Mouse (Mus musculus) bone marrow macrophage, adult 2 months (primary cell): Measurements from ENCODE around the gene Hspa8. TPM values are rescaled to one million over a fixed set of nuclear protein-coding genes. Genes with fewer than 3 reads are reported as not detected.
"Not testable (repeated sequence)": the region's sequence is repeated elsewhere in the genome, so short reads cannot be mapped to it uniquely, and the experiment has no call there.

Experiments used
- H3K27ac ChIP-seq: 2 replicates; pipeline ENCODE4 v1.5.1; 2012; ENCODE audit warnings: low read depth, low read length; ENCODE audit not compliant: insufficient read depth
- H3K4me1 ChIP-seq: 2 replicates; pipeline ENCODE4 v1.6.1; 2012; ENCODE audit warnings: low read length; ENCODE audit not compliant: control insufficient read depth, insufficient read depth
- H3K4me3 ChIP-seq: 2 replicates; pipeline ENCODE4 v1.5.1; 2012; ENCODE audit warnings: mild to moderate bottlenecking, low read length, moderate library complexity; ENCODE audit not compliant: insufficient read depth
- CTCF ChIP-seq: IDR thresholded peaks from 2 replicates; pipeline ENCODE4 v1.5.1; 2012; ENCODE audit warnings: low read depth, mild to moderate bottlenecking, low read length, moderate library complexity
- POLR2A ChIP-seq: IDR thresholded peaks from 2 replicates; pipeline ENCODE4 v1.6.1; 2012; ENCODE audit warnings: mild to moderate bottlenecking, low read depth, low read length, borderline replicate concordance
- polyA plus RNA-seq: library from polyadenylated mRNA; stranded (reverse); fragments of >200 nt; gene quantifications from 2 replicates; pipeline ENCODE4 v1.2.4, GENCODE M21; 2012; ENCODE audit not compliant: missing spikeins, insufficient read depth, insufficient read length

The Hspa8 gene
- polyA plus RNA-seq, 1 experiment: 1,604 TPM

- H3K27ac ChIP-seq: peak overlapping the region; percentile 99
- H3K4me1 ChIP-seq: peaks cover 22% of the 10 kb centered on the region
- no peak for TF ChIP-seq POLR2A
- no peak for TF ChIP-seq CTCF
- no peak overlapping the region for H3K4me3 ChIP-seq
Measured at GRCm38 (mm10) chr9:40798247-40798960, 2.4 kb upstream of the Hspa8 start.

- TF ChIP-seq POLR2A (no peak), CTCF (no peak)
- peaks cover 22% of the 10 kb centered on the region for H3K4me1 ChIP-seq
- H3K4me3 ChIP-seq: no peak overlapping the region
- H3K27ac ChIP-seq: peak overlapping the region; percentile 99
Measured at GRCm38 (mm10) chr9:40799112-40799511, 1.7 kb upstream of the Hspa8 start.

GRCm38 (mm10) chr9:40799837-40800501, 815 bp upstream of the Hspa8 start:
- peaks cover 22% of the 10 kb centered on the region for H3K4me1 ChIP-seq
- no peak for TF ChIP-seq CTCF
- no peak for TF ChIP-seq POLR2A
- peak overlapping the region; percentile 99 for H3K27ac ChIP-seq
- H3K4me3 ChIP-seq: peak overlapping the region; percentile 77

GRCm38 (mm10) chr9:40801614-40802532, 1.1 kb downstream of the Hspa8 start:
- Histone ChIP-seq H3K4me3 (peak overlapping the region; percentile 70), H3K4me1 (peaks cover 21% of the 10 kb centered on the region), H3K27ac (peak overlapping the region; percentile 85)

- H3K4me3 ChIP-seq: peak overlapping the region; percentile 70
- peaks cover 19% of the 10 kb centered on the region for H3K4me1 ChIP-seq
- H3K27ac ChIP-seq: not testable (repeated sequence)
Measured at GRCm38 (mm10) chr9:40802533-40802875, 1.7 kb downstream of the Hspa8 start.

- H3K4me1 ChIP-seq, H3K27ac ChIP-seq: not testable (repeated sequence)
- H3K4me3 ChIP-seq: peak overlapping the region; percentile 45
Measured at GRCm38 (mm10) chr9:40804576-40804975, 3.8 kb downstream of the Hspa8 start.

GRCm38 (mm10) chr9:40805263-40805662, 4.5 kb downstream of the Hspa8 start:
- Histone ChIP-seq H3K4me1 (peaks cover 9% of the 10 kb centered on the region; the same call in 1 of the 2 replicates), H3K27ac (no peak overlapping the region), H3K4me3 (no peak overlapping the region)
- TF ChIP-seq POLR2A (no peak), CTCF (0 out of 2 replicates have a peak, but pooled peaks have one; percentile 13)

GRCm38 (mm10) chr9:40806440-40807288, 5.9 kb downstream of the Hspa8 start:
- TF ChIP-seq POLR2A (no peak), CTCF (no peak)
- Histone ChIP-seq H3K4me3 (no peak overlapping the region), H3K27ac (peak overlapping the region; percentile 15; the same call in 1 of the 2 replicates), H3K4me1 (peaks cover 16% of the 10 kb centered on the region)

- no peak overlapping the region; the same call in 1 of the 2 replicates for H3K27ac ChIP-seq
- no peak overlapping the region for H3K4me3 ChIP-seq
- no peak for TF ChIP-seq CTCF
- no peak for TF ChIP-seq POLR2A
- peaks cover 16% of the 10 kb centered on the region for H3K4me1 ChIP-seq
Measured at GRCm38 (mm10) chr9:40807289-40807920, 6.6 kb downstream of the Hspa8 start.
